ENCODE assay signal across 33 mouse cellular contexts in the genomic region with DNA sequence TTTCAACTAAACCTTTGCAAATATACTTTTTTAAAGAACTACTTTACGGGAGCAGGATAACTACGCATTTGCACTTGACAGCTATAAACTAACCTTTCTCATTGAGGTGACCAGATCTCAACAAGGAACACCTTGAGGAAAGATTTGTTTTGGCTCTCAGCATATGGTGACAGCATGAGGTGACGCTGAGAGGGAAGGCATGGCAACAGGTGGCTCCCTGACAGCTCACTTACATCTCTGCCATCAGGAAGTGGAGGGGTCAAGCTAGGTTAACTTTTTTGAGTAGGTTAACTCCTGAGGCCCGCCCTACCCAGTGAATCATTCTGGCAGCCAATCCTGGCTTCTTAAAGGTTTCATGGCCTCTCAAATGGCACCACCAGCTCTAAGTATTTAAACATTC. TPM values are rescaled to one million over a fixed set of nuclear protein-coding genes. Genes with fewer than 3 reads are reported as not detected.
"Had no signal": no experiment of that assay in that cellular context is flagged by ENCODE, and none has a peak within 500 bp of the region (broad histone marks: within the 10 kb centered on the region; RNA-seq: fewer than 3 reads in every experiment).

No protein-coding gene starts in this region.

- H3K4me2 ChIP-seq: limb, embryonic 12.5 days; limb, embryonic 13.5 days; limb, embryonic 15.5 days; liver, embryonic 11.5 days; liver, embryonic 12.5 days; liver, embryonic 13.5 days; liver, embryonic 15.5 days; lung, embryonic 14.5 days; lung, embryonic 15.5 days; midbrain, embryonic 11.5 days; midbrain, embryonic 12.5 days; midbrain, embryonic 13.5 days; midbrain, embryonic 15.5 days; neural tube, embryonic 12.5 days; neural tube, embryonic 13.5 days had no signal

- DNase-seq: left cerebral cortex, postnatal 4 days; liver; liver, embryonic 13.5 days; liver, postnatal 0 days; lung, adult 2 months; lung, embryonic 14.5 days; lung, postnatal 10 days; lung, postnatal 14 days; lung, postnatal 36 days; lung, postnatal 4 days; midbrain, embryonic 14.5 days had no signal

- H3K27ac ChIP-seq: limb, embryonic 10.5 days; limb, embryonic 12.5 days; limb, embryonic 13.5 days; limb, embryonic 15.5 days; liver, embryonic 12.5 days; liver, embryonic 13.5 days; liver, embryonic 14.5 days; liver, embryonic 15.5 days; lung, embryonic 15.5 days; macrophage; midbrain, embryonic 10.5 days; midbrain, embryonic 12.5 days; midbrain, embryonic 13.5 days; midbrain, embryonic 15.5 days; neural tube, embryonic 12.5 days; neural tube, embryonic 13.5 days had no signal

- H3K27me3 ChIP-seq: limb, embryonic 12.5 days; limb, embryonic 13.5 days; limb, embryonic 15.5 days; liver, embryonic 12.5 days; liver, embryonic 13.5 days; liver, embryonic 15.5 days; lung, embryonic 15.5 days; megakaryocyte, embryonic 14.5 days; midbrain, embryonic 12.5 days; midbrain, embryonic 13.5 days; midbrain, embryonic 15.5 days; neural tube, embryonic 12.5 days; neural tube, embryonic 13.5 days had no signal

- H3K9ac ChIP-seq: limb, embryonic 12.5 days; limb, embryonic 13.5 days; limb, embryonic 15.5 days; liver, embryonic 12.5 days; liver, embryonic 13.5 days; liver, embryonic 14.5 days; liver, embryonic 15.5 days; liver, postnatal 0 days; lung, embryonic 14.5 days; lung, embryonic 15.5 days; midbrain, embryonic 12.5 days; midbrain, embryonic 13.5 days; midbrain, embryonic 15.5 days; neural tube, embryonic 12.5 days; neural tube, embryonic 13.5 days had no signal

- H3K4me1 ChIP-seq: limb, embryonic 10.5 days; limb, embryonic 12.5 days; limb, embryonic 13.5 days; limb, embryonic 15.5 days; liver, embryonic 12.5 days; liver, embryonic 13.5 days; liver, embryonic 15.5 days; lung, embryonic 15.5 days; midbrain, embryonic 10.5 days; midbrain, embryonic 12.5 days; midbrain, embryonic 13.5 days; midbrain, embryonic 15.5 days; neural tube, embryonic 12.5 days; neural tube, embryonic 13.5 days had no signal

- ATAC-seq: liver, embryonic 12.5 days; liver, postnatal 0 days; lung, postnatal 0 days; midbrain, embryonic 13.5 days; midbrain, embryonic 15.5 days; midbrain, embryonic 16.5 days had no signal

- H3K9me3 ChIP-seq: limb, embryonic 10.5 days; limb, embryonic 12.5 days; limb, embryonic 13.5 days; limb, embryonic 15.5 days; liver, embryonic 12.5 days; liver, embryonic 13.5 days; liver, embryonic 15.5 days; lung, embryonic 15.5 days; megakaryocyte, embryonic 14.5 days; midbrain, embryonic 10.5 days; midbrain, embryonic 12.5 days; midbrain, embryonic 13.5 days; midbrain, embryonic 15.5 days; neural tube, embryonic 12.5 days; neural tube, embryonic 13.5 days had no signal

- H3K4me3 ChIP-seq: limb, embryonic 10.5 days; limb, embryonic 12.5 days; limb, embryonic 13.5 days; limb, embryonic 15.5 days; liver, embryonic 12.5 days; liver, embryonic 13.5 days; liver, embryonic 15.5 days; lung, embryonic 15.5 days; megakaryocyte, embryonic 14.5 days; midbrain, embryonic 10.5 days; midbrain, embryonic 12.5 days; midbrain, embryonic 13.5 days; midbrain, embryonic 15.5 days; myocyte; neural tube, embryonic 12.5 days; neural tube, embryonic 13.5 days had no signal

RNA-seq across cellular contexts. Expression of a gene that starts 52.4 kb away (rescaled TPM):
- total RNA-seq: midbrain, postnatal 0 days had no signal
